ENCODE assay signal across 12 mouse cellular contexts in the genomic region with DNA sequence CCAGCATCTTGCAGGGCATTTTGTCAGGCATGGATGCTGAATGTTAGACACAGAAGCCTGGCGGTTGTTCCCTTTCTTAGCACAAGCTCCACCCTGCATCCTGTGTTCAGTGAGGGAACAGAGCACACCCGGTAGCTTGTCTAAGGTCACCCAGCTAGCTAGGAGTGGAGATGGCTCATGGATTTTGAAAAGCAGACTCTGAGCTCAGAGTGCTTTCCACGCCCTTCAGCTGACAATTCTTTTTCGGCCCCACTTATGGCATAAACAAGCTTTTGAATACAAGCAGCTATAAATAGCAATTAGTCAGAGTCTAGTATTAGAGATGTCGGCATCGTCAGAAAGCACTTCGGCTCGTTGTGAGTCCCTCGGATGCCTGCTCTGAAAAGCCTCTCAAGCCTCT.
DNase-seq lines count a peak whose midpoint lies in the region; ATAC-seq and TF ChIP-seq lines count a peak whose summit lies in the region.
"Had no signal": no experiment of that assay in that cellular context is flagged by ENCODE, and none has a peak within 500 bp of the region (broad histone marks: within the 10 kb centered on the region; RNA-seq: fewer than 3 reads in every experiment).

No protein-coding gene starts in this region.

- H3K9ac ChIP-seq in heart, postnatal 0 days (replicated peaks; ENCODE audit: low read depth, low read length) = peak overlapping the region; percentile 36; the same call in 1 of the 2 replicates
- H3K9ac ChIP-seq: liver, embryonic 13.5 days had no signal

- ATAC-seq in heart, postnatal 0 days (ENCODE audit: insufficient read depth, low read depth) = peak; percentile 91
- ATAC-seq in megakaryocyte progenitor cell, adult 5-6 weeks (replicated peaks; ENCODE audit: poor library complexity) = no peak
- ATAC-seq: hindbrain, postnatal 0 days had no signal

- peak overlapping the region; percentile 85 for H3K27ac ChIP-seq in gastrocnemius, adult 2 months
- H3K27ac ChIP-seq in heart, postnatal 0 days (ENCODE audit: low read depth) = peak overlapping the region; percentile 93
- H3K27ac ChIP-seq: hindbrain, postnatal 0 days; liver, embryonic 13.5 days had no signal

- H3K9me3 ChIP-seq in heart, postnatal 0 days (replicated peaks; ENCODE audit: control insufficient read depth, low read length) = no peaks in the 10 kb centered on the region
- H3K9me3 ChIP-seq: liver, embryonic 13.5 days had no signal

- 17% methylated on average over 9 of the region's 9 CpGs for whole genome bisulfite sequencing in heart, postnatal 0 days

- TF ChIP-seq EP300 in heart, postnatal 0 days (IDR thresholded peaks at IDR 0.05; ENCODE audit: low read depth) = peak; percentile 81

- intact Hi-C loops in gastrocnemius, adult 2 months (cut with DNase I) = no loop called here
- intact Hi-C loops in gastrocnemius, postnatal 36 days (cut with DNase I) = no loop called here

- H3K36me3 ChIP-seq in heart, postnatal 0 days (replicated peaks; ENCODE audit: control insufficient read depth, insufficient read depth, low read length) = no peaks in the 10 kb centered on the region
- H3K36me3 ChIP-seq: liver, embryonic 13.5 days had no signal

- peak overlapping the region; percentile 42 for H3K4me2 ChIP-seq in heart, postnatal 0 days (ENCODE audit: low read depth, low read length)
- H3K4me2 ChIP-seq: liver, embryonic 13.5 days had no signal

- H3K4me1 ChIP-seq in heart, postnatal 0 days (ENCODE audit: control insufficient read depth, insufficient read depth) = peaks cover 21% of the 10 kb centered on the region; the same call in 1 of the 2 replicates
- H3K4me1 ChIP-seq: liver, embryonic 13.5 days had no signal

- no peaks in the 10 kb centered on the region for H3K27me3 ChIP-seq in heart, postnatal 0 days (ENCODE audit: control insufficient read depth, insufficient read depth, low read length)
- H3K27me3 ChIP-seq: liver, embryonic 13.5 days had no signal

- no peak for TF ChIP-seq CTCF in gastrocnemius, adult 2 months (IDR thresholded peaks at IDR 0.05)
- no peak for TF ChIP-seq CTCF in heart, postnatal 0 days (IDR thresholded peaks at IDR 0.05; ENCODE audit: low read depth)

- peak; percentile 34 for DNase-seq in gastrocnemius, adult 2 months
- no peak for DNase-seq in gastrocnemius, postnatal 36 days
- peak; percentile 38 for DNase-seq in retina, postnatal 1 day
- DNase-seq in retina, embryonic 14.5 days (ENCODE audit: low spot score) = no peak
- peak; percentile 95 for DNase-seq in heart, postnatal 0 days (ENCODE audit: low spot score)
- no peak for DNase-seq in kidney, postnatal 10 days
- DNase-seq in cerebellum, adult 8-10 months = no peak
- DNase-seq: kidney, postnatal 14 days; liver, embryonic 13.5 days; thymus, postnatal 4 days had no signal

- H3K4me3 ChIP-seq in gastrocnemius, adult 2 months = peak overlapping the region; percentile 56
- H3K4me3 ChIP-seq in heart, postnatal 0 days (ENCODE audit: low read depth, low read length) = no peak overlapping the region
- H3K4me3 ChIP-seq: liver, embryonic 13.5 days had no signal

Comparison
In these comparisons a context has a peak if more than half of its experiments do, and no peak if none do; other contexts are left out.
1. DNase-seq: peak in gastrocnemius, adult 2 months (single experiment), retina, postnatal 1 day (single experiment) and heart, postnatal 0 days (single experiment); none in gastrocnemius, postnatal 36 days (0 of 2), retina, embryonic 14.5 days (single experiment), kidney, postnatal 10 days (single experiment) and cerebellum, adult 8-10 months (single experiment).